Mouse (Mus musculus) liver, embryonic 12.5 days (tissue): ENCODE results near the gene Igf2bp3. TPM values are rescaled to one million over a fixed set of nuclear protein-coding genes. Genes with fewer than 3 reads are reported as not detected.
A peak's percentile ranks its signal among the peaks of the same experiment; 100 is the strongest.

ENCODE experiments used
- ATAC-seq: fragments of 200-750 bp; cut with Nextera tagmentation; 2 replicates; pipeline ENCODE4 v1.8.0; 2017; ENCODE audit warnings: moderate number of reproducible peaks, mild to moderate bottlenecking, moderate library complexity
- H3K27ac ChIP-seq: fragments of 300-500 bp; sonication (generic); 2 replicates; pipeline ENCODE4 v1.5.1; 2016; ENCODE audit warnings: mild to moderate bottlenecking
- H3K27me3 ChIP-seq: fragments of 300-500 bp; sonication (generic); replicated peaks from 2 replicates; pipeline ENCODE4 v1.6.1; 2016; ENCODE audit warnings: mild to moderate bottlenecking, moderate library complexity
- H3K36me3 ChIP-seq: fragments of 300-500 bp; sonication (generic); 2 replicates; pipeline ENCODE4 v1.6.1; 2016; ENCODE audit warnings: mild to moderate bottlenecking, moderate library complexity
- H3K4me1 ChIP-seq: fragments of 300-500 bp; sonication (generic); 2 replicates; pipeline ENCODE4 v1.6.1; 2016
- H3K4me2 ChIP-seq: fragments of 300-500 bp; sonication (generic); 2 replicates; pipeline ENCODE4 v1.6.1; 2016; ENCODE audit warnings: mild to moderate bottlenecking, moderate library complexity
- H3K4me3 ChIP-seq: fragments of 300-500 bp; sonication (generic); 2 replicates; pipeline ENCODE4 v1.5.1; 2016; ENCODE audit warnings: mild to moderate bottlenecking, moderate library complexity
- H3K9ac ChIP-seq: fragments of 300-500 bp; sonication (generic); 2 replicates; pipeline ENCODE4 v1.6.1; 2016; ENCODE audit warnings: mild to moderate bottlenecking, moderate library complexity
- H3K9me3 ChIP-seq: fragments of 300-500 bp; sonication (generic); replicated peaks from 2 replicates; pipeline ENCODE4 v1.6.1; 2016; ENCODE audit warnings: mild to moderate bottlenecking, moderate library complexity
- whole genome bisulfite sequencing: fragments of 180-500 bp; shearing (Covaris S2); methylation state at CpG from one replicate; pipeline ENCODE4 v1.1.7; 2016; ENCODE audit not compliant: insufficient replicate concordance; 5-methylcytosine and 5-hydroxymethylcytosine counted together
- polyA plus RNA-seq: library from polyadenylated mRNA; unstranded; fragments of >200 nt; fragmentation: Nextera tagmentation; extraction: Ambion mirVana; gene quantifications from 2 replicates; pipeline ENCODE4 v1.2.1, GENCODE M21; 2016

Gene Igf2bp3
- polyA plus RNA-seq, 1 experiment from 2014 or later, result 33.7 TPM

DNA sequence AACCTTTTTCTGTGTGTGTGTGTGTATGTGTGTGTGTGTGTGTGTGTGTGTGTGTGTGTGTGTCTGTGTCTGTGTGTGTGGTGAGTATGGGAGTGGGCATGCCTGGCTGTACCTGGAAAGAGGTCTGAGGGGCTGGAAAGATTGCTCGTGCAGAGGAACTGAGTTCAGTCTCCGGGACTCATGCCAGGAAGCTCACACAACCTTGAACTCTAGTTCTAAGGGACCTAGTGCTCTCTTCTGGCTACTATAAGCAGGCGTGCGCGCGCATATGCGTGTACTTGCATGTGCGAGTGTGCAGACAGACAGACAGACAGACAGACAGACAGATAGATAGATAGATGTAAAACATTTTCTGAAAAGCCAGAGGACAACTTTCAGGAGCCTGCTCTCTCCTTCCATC, 98.5 kb downstream of the Igf2bp3 start:
- Histone ChIP-seq H3K4me3 (no peak overlapping the region), H3K9me3 (no peaks in the 10 kb centered on the region), H3K27ac (no peak overlapping the region), H3K9ac (no peak overlapping the region), H3K36me3 (peaks cover 36% of the 10 kb centered on the region), H3K27me3 (no peaks in the 10 kb centered on the region), H3K4me1 (no peaks in the 10 kb centered on the region), H3K4me2 (no peak overlapping the region)
- 83% methylated on average over 8 of the region's 8 CpGs for WGBS
- no peak for ATAC-seq

DNA sequence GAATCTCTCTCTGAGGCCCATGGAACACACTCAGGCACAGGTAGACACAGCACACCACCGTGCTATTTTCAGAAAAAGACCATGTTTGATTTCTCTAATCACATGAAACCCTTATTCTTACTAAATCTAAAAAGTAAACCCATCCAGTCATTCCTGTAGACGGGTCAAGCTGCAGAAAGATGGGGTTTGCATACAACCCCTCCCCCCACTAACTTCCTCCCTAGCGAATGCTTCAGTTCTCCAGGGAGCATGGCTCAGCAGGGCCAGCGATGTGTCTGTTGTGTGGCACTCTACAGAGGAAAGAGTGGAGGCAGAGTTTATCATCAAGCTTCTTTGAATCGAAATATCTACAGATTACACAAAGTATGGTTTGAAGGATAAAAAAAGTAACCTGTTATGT, 99.2 kb downstream of the Igf2bp3 start:
- ATAC-seq, result no peak
- Histone ChIP-seq H3K4me2 (no peak overlapping the region), H3K4me3 (no peak overlapping the region), H3K9ac (no peak overlapping the region), H3K9me3 (no peaks in the 10 kb centered on the region), H3K36me3 (peaks cover 43% of the 10 kb centered on the region), H3K27me3 (no peaks in the 10 kb centered on the region), H3K4me1 (no peaks in the 10 kb centered on the region), H3K27ac (no peak overlapping the region)
- 76% methylated on average over 5 of the region's 5 CpGs for whole genome bisulfite sequencing

DNA sequence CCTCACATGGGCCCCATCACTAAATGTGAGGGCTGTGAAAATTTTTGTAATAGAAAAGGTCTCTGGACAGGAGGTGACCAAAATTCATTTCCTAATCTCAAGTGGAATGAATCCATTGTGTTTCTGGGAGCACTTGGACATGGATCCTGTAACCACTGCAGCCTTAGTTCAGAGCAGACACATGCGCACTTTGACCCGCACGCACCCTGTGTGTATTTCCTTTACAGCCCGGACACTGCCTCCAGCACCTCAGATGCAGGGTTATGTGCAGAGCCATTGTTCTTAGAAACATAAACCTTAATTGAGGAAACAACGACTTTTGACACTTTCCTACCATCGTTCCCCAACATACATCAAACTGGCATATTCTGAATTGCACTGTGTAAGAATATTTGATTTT, 100.3 kb downstream of the Igf2bp3 start:
- Histone ChIP-seq H3K9me3 (no peaks in the 10 kb centered on the region), H3K4me1 (no peaks in the 10 kb centered on the region)
- ATAC-seq, result no peak

DNA sequence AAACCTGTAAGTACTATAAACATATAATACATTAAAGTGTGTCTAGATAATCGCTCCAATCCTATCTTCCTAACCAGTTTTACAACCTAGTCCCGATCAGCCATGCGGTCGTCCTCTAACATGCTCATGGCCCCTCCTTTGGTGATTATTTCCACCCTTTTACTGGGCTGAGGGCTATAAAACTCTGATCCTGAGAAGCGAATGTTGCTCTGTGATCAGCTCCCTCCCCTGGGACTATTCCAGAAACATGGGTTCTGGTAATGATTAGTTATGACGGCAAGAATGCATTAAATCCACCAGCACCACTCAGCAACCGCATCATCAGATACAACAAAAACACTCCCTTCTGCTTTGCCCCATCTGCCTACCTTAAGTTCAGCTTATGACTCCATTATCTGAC, 100.9 kb downstream of the Igf2bp3 start:
- no peaks in the 10 kb centered on the region for H3K4me1 ChIP-seq
- H3K9me3 ChIP-seq, result no peaks in the 10 kb centered on the region
- no peak for ATAC-seq
- H3K4me2 ChIP-seq, result no peak overlapping the region
- H3K4me3 ChIP-seq, result no peak overlapping the region
- H3K27me3 ChIP-seq, result no peaks in the 10 kb centered on the region
- WGBS, result 83% methylated on average over 7 of the region's 7 CpGs
- no peak overlapping the region for H3K9ac ChIP-seq
- peaks cover 56% of the 10 kb centered on the region for H3K36me3 ChIP-seq
- H3K27ac ChIP-seq, result no peak overlapping the region

More for the DNA sequence above, 100.3 kb downstream of the Igf2bp3 start:
- peaks cover 52% of the 10 kb centered on the region for H3K36me3 ChIP-seq
- H3K27me3 ChIP-seq, result no peaks in the 10 kb centered on the region
- H3K4me3 ChIP-seq, result no peak overlapping the region
- H3K9ac ChIP-seq, result no peak overlapping the region
- no peak overlapping the region for H3K27ac ChIP-seq
- WGBS, result 87% methylated on average over 6 of the region's 6 CpGs
- H3K4me2 ChIP-seq, result no peak overlapping the region

DNA sequence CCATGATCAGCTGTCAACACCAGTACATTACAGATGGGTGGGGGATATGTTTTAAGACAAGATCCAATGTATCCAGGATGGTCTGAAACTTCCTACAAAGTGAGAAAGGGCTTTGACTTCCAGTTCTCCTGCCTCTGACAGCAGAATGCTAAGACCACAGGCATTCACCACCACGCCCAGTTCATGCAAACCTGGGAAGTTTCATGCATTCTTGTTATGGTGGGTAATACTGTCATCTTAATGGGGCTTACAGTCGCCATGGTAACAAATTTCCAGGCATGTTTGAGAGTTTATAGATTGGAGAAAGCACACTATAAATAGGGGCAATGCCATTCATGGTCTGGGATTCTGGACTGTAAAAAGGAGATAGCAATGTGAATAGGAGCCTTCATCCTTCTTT, 105.6 kb downstream of the Igf2bp3 start:
- Histone ChIP-seq H3K4me2 (no peak overlapping the region), H3K9ac (no peak overlapping the region), H3K27me3 (no peaks in the 10 kb centered on the region), H3K27ac (no peak overlapping the region), H3K36me3 (peaks cover 70% of the 10 kb centered on the region), H3K4me3 (no peak overlapping the region), H3K9me3 (no peaks in the 10 kb centered on the region), H3K4me1 (no peaks in the 10 kb centered on the region)
- ATAC-seq, result no peak
- 78% methylated on average over 2 of the region's 2 CpGs for WGBS

DNA sequence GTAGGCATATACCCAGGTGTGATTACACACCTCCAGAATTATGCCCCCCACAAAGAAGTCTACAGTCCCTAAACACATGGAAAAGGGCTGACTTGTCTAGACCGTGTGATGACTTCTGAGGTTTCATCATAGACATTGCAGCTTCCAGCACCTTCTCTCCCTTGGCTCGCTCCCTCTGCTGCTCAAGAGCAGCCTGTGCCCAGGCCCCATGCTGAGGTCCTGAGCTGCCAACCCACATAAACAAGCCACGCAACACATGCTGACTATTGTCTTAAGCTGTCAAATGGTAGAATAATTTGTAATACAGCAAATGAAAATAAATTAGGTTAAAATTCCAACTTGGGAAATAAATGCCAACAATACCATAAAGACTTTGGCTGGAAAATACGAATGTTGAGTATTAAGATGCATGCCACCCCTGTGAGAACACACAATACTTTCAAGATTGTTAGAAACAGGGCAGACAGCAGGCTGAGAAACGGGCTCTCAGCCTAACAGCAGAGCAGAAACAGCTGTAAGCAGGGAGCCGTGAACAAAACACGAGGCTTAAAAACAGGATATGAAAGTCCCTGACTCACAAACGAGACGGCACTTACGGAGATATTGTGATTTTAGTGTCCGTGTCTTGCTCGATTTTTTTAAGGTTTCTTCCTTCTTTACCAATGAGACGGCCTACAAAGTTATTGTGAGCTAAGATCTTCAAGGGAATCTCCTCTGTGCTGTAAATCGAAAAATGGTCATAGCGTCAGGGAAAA, 107.8 kb downstream of the Igf2bp3 start:
- H3K9me3 ChIP-seq, result no peaks in the 10 kb centered on the region
- H3K4me1 ChIP-seq, result no peaks in the 10 kb centered on the region
- H3K27ac ChIP-seq, result no peak overlapping the region
- 83% methylated on average over 15 of the region's 15 CpGs for WGBS
- no peak for ATAC-seq
- H3K9ac ChIP-seq, result no peak overlapping the region
- H3K27me3 ChIP-seq, result no peaks in the 10 kb centered on the region
- H3K36me3 ChIP-seq, result peaks cover 84% of the 10 kb centered on the region
- no peak overlapping the region for H3K4me3 ChIP-seq
- H3K4me2 ChIP-seq, result no peak overlapping the region

DNA sequence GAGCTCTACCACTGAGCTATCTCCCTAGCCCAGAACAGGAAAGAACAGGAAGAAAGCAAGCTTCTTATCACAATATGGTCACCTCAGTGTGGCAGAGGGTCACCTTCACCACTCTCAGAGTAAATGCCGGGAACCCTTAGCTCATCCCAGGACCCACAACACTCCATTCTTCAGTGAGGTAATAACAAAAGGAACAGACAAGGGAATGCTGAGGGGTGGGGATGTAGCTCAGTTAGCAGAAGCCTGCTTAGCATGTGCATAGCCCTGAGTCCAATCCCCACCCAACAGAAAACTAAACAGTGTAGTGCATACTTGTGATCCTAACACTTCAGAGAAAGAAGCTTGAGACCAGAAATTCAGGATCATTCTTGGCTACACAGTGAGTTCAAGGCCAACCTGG, 115.7 kb downstream of the Igf2bp3 start:
- 36% methylated on average over 1 of the region's 1 CpGs for WGBS
- no peaks in the 10 kb centered on the region for H3K9me3 ChIP-seq
- H3K36me3 ChIP-seq, result peaks cover 81% of the 10 kb centered on the region
- H3K4me1 ChIP-seq, result peaks cover 9% of the 10 kb centered on the region; the same call in 1 of the 2 replicates
- H3K27me3 ChIP-seq, result no peaks in the 10 kb centered on the region
- no peak overlapping the region for H3K4me3 ChIP-seq
- H3K27ac ChIP-seq, result no peak overlapping the region
- H3K9ac ChIP-seq, result no peak overlapping the region
- H3K4me2 ChIP-seq, result no peak overlapping the region
- ATAC-seq, result no peak

DNA sequence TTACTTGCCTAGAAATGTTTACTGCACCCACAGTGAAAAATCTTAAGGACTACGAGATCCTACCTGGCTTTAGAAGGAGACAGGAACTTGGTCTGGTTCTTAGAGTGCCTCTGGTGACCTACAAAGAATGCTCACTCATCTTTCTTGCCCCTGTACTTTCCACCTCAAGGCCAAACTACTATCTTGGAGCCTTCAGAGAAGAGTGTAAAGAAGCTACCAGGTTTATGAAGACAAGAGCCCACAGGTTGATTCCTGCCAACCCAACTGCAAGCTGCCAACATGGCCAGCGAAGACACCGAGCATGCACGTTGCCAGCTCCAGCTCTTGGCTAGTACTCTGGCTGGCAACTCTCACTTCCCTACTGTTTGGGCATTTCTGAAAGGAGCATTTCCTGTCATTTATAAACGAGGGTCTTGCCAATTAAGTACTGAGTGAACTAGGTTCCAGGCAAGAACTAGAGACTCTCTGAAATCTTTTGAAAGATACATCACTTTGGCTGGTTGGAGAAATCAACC, 117.1 kb downstream of the Igf2bp3 start:
- Histone ChIP-seq H3K4me2 (no peak overlapping the region), H3K4me3 (no peak overlapping the region), H3K4me1 (peaks cover 9% of the 10 kb centered on the region; the same call in 1 of the 2 replicates), H3K9me3 (no peaks in the 10 kb centered on the region), H3K27me3 (no peaks in the 10 kb centered on the region), H3K27ac (peak overlapping the region; percentile 4; the same call in 1 of the 2 replicates), H3K9ac (no peak overlapping the region), H3K36me3 (peaks cover 85% of the 10 kb centered on the region)
- ATAC-seq, result no peak
- WGBS, result 78% methylated on average over 5 of the region's 5 CpGs

DNA sequence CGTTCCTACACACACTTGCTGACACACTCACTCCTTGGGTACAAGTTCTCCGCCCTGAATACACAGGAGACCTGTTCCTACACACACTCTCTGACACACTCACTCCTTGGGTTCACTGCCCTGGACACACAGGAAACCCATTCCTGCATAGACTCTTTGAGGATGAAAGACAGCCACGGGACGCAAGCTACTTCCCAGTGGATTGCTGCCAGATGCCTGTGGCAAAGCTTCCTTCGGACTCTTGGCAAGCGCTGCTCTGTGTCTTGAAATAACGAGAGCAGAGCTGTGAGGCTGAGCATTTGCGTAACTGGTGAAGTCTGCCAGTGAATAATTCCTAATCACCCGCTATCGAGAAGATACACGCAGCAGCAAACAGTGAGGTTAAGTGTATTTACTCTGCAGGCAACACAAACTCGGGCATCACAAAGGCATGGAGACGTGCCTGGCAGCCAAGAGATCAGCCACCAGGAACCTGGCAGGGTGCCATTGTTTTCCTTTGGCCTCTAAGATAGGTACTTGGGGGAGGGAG, 117.8 kb downstream of the Igf2bp3 start:
- H3K27ac ChIP-seq, result peak overlapping the region; percentile 4; the same call in 1 of the 2 replicates
- no peak overlapping the region for H3K4me2 ChIP-seq
- no peak overlapping the region for H3K9ac ChIP-seq
- no peak overlapping the region for H3K4me3 ChIP-seq
- H3K9me3 ChIP-seq, result no peaks in the 10 kb centered on the region
- peaks cover 85% of the 10 kb centered on the region for H3K36me3 ChIP-seq
- no peaks in the 10 kb centered on the region for H3K27me3 ChIP-seq
- 78% methylated on average over 13 of the region's 13 CpGs for WGBS
- H3K4me1 ChIP-seq, result peaks cover 9% of the 10 kb centered on the region; the same call in 1 of the 2 replicates
- ATAC-seq, result no peak

DNA sequence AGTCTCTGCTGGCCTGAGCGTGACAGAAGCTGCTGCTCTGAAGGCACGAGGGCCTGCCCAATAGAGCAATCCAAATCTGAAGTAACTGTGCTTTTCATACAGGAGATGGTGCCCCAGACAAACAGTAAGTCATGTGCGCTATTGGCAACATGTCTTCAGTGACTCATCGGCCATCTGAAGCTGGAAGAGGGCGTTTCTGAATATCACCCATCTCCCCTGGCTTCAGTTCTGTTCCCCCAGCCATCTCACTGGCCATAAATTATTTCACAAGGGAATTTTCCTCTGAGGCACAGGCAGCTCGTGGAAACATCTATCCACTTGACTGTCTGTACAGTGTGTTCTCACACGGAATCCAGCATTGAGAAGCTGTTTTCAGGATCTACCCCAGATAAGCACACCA, 118.3 kb downstream of the Igf2bp3 start:
- Histone ChIP-seq H3K9me3 (no peaks in the 10 kb centered on the region), H3K4me1 (peaks cover 9% of the 10 kb centered on the region; the same call in 1 of the 2 replicates), H3K36me3 (peaks cover 90% of the 10 kb centered on the region), H3K27ac (no peak overlapping the region), H3K27me3 (no peaks in the 10 kb centered on the region), H3K9ac (no peak overlapping the region), H3K4me3 (no peak overlapping the region), H3K4me2 (no peak overlapping the region)
- 74% methylated on average over 7 of the region's 7 CpGs for WGBS
- no peak for ATAC-seq

DNA sequence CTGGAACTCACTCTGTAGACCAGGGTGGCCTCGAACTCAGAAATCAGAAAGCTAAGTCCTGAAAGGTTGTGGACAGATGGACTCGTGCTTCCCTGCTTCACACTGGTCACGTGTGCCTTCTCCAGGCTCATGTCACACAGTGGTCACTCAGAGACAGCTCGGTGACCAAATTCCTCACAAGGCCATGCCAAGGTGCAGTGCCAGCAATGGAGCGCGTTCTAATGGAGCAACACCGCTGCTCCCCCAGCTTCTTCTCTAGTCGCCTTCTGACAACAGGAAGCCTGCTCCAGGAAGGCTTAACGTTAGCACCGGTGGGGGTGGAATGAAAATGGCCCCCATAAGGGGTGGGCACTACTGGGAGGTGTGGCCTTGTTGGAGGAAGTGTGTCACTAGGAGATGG, 119.8 kb downstream of the Igf2bp3 start:
- Histone ChIP-seq H3K4me1 (peaks cover 9% of the 10 kb centered on the region; the same call in 1 of the 2 replicates), H3K36me3 (peaks cover 93% of the 10 kb centered on the region), H3K4me2 (no peak overlapping the region), H3K9me3 (no peaks in the 10 kb centered on the region), H3K9ac (no peak overlapping the region), H3K27me3 (no peaks in the 10 kb centered on the region), H3K27ac (no peak overlapping the region), H3K4me3 (no peak overlapping the region)
- WGBS, result 83% methylated on average over 10 of the region's 10 CpGs
- no peak for ATAC-seq

DNA sequence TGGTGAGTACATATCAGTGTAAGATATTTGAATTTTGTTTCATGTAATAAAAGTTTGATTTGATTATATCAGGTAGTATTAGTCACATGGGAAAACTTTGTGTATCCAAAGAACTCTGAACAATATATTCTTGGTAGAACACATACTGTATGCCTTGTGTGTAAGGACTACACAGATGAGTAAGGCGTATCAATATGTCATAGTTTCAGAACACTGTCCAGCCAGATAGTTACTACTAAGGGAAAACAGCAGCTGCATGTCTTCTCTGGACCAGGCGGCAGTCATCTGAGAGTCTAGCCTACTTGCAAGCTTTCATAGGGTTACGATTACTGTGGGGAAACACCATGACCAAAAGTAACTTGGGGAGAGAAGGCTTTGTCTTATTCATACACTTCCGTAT, 131.7 kb downstream of the Igf2bp3 start:
- Histone ChIP-seq H3K4me2 (no peak overlapping the region), H3K27me3 (no peaks in the 10 kb centered on the region), H3K4me3 (no peak overlapping the region), H3K4me1 (peaks cover 7% of the 10 kb centered on the region; the same call in 1 of the 2 replicates), H3K36me3 (peaks cover 71% of the 10 kb centered on the region), H3K9ac (no peak overlapping the region), H3K27ac (no peak overlapping the region), H3K9me3 (no peaks in the 10 kb centered on the region)
- no peak for ATAC-seq
- 88% methylated on average over 4 of the region's 4 CpGs for WGBS
